Mouse (Mus musculus) urinary bladder, adult 18-20 months (tissue): ENCODE results near the gene Olfr70.
A peak's percentile ranks its signal among the peaks of the same experiment; 100 is the strongest.

Experiments
- DNase-seq, 2 experiments: peaks; one replicate each; pipeline ENCODE4 v3.0.0; 2022; ENCODE audit warnings: low spot score in 2 of 2, mixed read lengths in 2 of 2

Olfr70 gene

DNA sequence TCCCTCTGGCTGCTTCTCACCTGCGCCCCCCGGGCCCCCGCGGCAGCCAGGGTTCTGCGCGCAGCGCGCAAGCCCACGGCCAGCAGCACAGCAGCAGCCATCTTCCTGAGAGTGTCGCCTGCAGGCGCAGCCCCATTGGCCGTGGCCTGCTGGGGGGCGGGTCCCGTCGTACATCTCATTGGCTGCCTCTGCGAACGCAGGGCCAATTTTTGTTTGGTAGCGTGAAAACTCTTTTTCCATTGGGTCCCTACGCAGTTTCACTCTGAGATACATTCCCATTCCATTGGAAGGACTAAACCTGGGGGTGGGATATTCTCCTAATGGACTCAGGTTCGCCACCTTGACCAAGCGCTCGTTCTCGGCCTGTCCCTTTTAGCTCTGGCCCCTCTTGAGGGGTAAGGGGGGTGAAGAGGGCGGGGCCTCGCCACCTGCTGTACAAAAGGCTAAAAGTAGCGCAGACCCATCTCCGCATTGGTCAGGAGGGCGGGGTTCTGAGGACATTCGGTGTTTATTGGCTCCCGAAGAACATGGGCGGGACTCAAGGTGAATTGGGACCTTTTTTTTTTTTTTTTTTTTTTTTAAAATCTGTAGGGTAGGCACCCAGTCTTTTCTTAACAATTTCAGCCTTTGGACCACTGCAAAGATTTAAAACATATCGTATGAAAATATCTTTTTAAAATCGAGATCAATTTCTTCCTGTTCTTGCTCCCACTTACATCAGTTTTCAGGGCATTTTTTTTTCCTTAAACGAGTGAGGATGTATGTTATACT is 44.1 kb downstream of the Olfr70 start, which contains the start of gene Hint2:
Gene Hint2, minus strand, starts transcription at position 128 of the 771 bp plus-strand sequence.
- DNase-seq = peak; percentile 87 to 90

DNA sequence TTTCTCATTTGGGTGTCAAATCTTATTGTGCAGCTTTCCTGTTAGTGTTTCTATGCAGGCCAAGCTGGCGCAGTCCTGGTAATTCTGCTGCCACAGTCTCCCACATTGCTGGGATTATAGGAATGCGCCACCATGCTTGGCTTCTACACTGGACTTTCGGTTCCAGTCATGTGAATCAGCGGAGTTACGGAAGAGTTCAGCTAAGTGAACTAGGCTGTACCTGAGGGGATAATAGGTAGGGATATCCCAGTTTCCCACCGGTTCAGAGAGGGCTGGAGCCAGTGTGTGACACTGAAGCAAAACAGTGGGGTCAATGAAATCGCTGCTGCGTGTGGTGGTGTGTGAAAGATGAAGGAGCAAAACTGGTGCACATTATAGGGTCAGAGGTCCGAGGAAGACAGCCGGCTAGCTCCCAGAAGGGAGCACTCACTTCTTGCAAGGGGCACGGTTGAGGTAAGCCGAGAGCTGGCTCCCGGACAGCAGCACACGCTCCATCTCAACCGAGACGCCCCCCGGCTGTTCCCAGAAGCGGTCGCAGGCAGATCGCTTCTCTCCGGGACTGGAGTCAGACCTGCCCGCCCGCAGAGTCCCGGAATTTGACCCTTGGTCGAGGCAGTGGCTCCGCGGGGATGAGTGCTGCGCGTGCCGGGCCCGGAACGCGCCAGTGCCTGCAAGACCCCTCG is 44.8 kb downstream of the Olfr70 start:
- no peak for DNase-seq

DNA sequence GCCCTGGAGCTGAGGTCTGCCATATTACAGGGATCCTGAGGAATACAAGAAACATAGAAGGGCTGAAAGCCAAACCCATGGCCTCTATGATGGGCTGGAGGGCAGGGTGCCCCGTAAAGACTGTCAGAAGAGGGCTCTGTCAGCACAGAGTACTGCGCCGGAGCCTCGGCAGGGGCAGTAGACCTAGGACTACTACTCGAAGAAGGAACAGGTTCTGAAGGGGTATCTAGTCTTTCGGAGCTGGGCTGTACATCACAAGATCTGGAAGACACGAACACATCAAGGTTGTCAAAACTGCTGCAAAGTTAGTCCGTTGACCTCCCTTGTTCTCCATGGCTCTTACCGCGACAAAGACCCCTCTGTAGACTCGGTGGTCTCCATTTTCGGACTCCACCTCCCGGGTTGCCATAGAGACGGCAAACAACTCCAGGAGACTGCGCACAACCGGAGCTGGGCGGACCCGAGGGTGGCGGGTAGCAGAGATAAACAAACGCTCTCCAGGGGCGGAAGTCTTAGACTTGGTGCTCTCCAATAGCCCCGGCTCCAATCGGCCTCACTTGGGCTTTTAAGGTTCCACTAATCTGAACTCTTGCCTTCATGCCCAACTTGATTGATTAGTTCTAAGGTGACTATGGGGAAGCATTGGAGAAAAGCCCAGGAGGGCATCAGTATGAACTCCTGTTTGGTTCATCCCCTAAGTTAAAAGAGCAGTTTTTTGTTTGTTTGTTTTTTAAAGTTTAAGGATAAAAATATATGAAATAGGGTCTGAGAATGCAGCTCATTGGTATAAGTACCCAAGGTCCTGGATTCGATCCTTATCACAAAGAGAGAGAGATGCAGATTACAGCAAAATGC is 47.2 kb downstream of the Olfr70 start, which contains the start of gene Spag8:
Gene Spag8, minus strand, starts transcription at position 434 of the 855 bp plus-strand sequence.
- no peak for DNase-seq

DNA sequence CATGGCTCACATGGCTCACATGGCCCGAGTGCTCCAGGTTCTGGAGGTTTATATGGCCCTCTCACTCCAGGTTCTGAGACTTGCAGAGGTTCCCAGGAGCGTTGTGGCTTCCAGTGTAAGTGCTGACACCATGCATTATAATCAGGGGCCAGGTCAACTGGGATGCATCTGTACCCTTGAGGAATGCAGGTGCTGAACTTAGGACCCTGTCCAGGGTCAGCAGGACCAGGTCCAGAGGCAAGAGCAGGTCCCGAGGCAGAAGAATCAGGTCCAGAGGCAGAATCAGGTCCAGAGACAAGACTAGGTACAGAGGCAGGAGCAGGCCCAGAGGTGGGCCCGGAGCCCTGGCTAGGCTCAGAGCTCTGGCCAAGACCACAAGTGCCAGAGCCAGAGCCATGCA is 47.9 kb downstream of the Olfr70 start:
- DNase-seq = no peak

GRCm38 (mm10) chr4:43649783-43650182 is 50.8 kb downstream of the Olfr70 start:
- no peak for DNase-seq
